Mouse (Mus musculus) lung, adult 2 months (tissue): Measurements from ENCODE around the gene Sprr2d.

Experiments
- CTCF ChIP-seq: fragments of 200-500 bp; IDR thresholded peaks from 2 replicates; pipeline ENCODE4 v1.5.1; 2011; ENCODE audit warnings: mild to moderate bottlenecking, low read length, control low read depth; ENCODE audit not compliant: insufficient read depth
- POLR2A ChIP-seq: fragments of 200-500 bp; IDR thresholded peaks from 2 replicates; pipeline ENCODE4 v1.6.1; 2011; ENCODE audit warnings: low read depth, mild to moderate bottlenecking, control low read depth, low read length, borderline replicate concordance; ENCODE audit errors: extremely low read depth

- no peak for TF ChIP-seq CTCF
- TF ChIP-seq POLR2A, result no peak
These were observed 12.9 kb downstream of the Sprr2d start, which contains the start of gene Sprr2e for GRCm38 (mm10) chr3:92351843-92352242.
